Mouse (Mus musculus) adrenal gland, adult (tissue): ENCODE measurements around the gene Mllt1.

ENCODE experiments used
- DNase-seq, 2 experiments: peaks; one replicate each; pipeline ENCODE4 v3.0.0; 2022 to 2023; ENCODE audit warnings: low spot score in 1 of 2; ENCODE audit not compliant: inconsistent age in 2 of 2

Mllt1 gene

DNA sequence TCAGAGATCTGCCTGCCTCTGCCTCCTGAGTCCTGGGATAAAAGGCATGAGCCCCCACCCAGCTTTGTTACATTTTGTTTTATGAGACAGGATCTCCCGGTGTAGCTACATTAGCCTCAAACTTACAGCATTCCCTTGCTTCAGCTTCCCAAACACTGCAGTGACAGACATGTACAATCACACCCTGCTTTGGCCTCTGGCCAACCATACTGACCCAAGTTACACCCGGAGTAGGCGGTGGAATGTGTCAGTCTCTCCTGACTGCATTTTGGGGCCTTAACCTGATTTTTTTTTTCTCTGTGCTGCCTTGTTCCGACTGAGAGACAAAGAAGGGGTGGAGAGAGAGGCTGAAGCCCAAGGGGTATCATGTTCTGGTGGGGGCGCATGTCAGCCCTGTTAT is 50.9 kb downstream of the Mllt1 start:
- peak in 1 of 2 experiments; percentile 54 for DNase-seq

DNA sequence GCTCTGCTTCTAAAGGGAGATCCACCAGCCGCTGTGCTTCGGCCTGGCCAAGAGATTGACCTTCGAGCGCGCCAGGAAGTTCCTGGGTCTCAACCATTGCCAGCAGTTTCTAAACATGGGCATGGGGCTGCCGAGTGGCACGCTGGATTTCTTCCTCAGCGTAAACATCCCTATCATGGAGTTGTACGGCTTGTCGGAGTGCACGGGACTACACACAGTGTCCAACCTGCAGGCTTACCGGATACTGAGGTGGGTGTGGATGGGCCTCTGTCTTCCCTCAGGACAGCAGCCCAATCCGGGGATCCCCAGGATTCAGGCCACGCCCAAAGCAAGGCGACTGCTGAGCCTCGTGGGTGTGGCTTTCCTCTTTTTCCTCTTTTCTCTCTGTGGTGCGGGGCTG is 51.6 kb downstream of the Mllt1 start:
- DNase-seq, result peak; percentile 52 to 80

DNA sequence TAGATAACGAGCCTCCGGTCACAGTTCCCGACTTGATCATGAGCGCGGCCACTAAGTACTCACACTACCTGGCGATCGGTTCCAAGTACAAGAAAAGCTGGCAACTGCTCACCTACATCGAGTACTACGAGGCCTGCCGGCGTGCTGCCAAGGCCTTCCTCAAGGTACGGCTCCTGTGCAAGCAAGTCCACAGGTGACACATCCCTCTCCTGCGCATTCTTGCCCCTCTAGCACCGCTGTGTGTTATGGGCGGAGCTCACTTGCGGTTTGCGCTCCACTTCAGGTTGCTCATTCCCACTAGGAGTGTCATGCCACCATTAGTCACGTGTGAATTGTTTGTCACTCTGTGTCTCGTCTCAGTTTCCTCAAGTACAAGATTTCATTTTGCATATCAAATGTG is 57.8 kb downstream of the Mllt1 start:
- no peak for DNase-seq

DNA sequence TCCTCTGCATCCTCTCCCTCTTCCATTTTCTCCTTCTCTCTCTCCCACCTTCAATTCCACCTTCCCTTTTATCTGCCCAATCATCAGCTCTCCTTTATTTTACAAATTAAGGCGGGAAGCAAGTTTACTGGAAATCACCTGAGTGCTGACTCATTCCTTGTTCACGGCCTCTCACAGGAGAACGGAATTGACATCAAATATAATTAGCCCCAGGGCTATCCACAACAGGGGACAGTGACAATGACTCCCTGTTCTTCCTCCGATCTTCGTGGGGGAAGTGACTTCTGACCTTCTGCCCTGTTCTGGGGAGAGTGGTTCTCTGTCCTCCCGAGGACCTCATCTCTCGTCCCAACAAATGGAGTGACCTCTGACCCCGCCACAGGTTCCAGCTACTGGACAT is 58.2 kb downstream of the Mllt1 start:
- no peak for DNase-seq

DNA sequence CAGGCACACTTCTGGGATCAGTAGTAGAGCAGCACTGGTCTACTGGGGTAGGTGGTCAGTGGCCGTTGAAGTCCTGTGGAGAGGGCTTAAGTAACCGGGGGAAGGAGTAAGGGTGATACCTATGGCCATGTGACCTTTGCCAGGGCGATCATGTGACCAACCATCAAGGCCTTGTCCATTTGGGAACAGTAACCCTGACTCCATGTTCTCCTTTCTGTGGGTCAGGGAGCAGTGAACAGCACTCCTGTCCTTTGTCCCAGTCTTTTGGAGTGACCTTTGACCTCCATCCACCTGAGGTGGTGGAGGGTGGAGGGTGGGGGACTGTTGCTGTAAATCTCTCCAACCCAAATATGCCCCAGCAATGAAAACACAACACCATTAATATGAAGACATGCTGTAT is 58.8 kb downstream of the Mllt1 start:
- DNase-seq, result no peak

DNA sequence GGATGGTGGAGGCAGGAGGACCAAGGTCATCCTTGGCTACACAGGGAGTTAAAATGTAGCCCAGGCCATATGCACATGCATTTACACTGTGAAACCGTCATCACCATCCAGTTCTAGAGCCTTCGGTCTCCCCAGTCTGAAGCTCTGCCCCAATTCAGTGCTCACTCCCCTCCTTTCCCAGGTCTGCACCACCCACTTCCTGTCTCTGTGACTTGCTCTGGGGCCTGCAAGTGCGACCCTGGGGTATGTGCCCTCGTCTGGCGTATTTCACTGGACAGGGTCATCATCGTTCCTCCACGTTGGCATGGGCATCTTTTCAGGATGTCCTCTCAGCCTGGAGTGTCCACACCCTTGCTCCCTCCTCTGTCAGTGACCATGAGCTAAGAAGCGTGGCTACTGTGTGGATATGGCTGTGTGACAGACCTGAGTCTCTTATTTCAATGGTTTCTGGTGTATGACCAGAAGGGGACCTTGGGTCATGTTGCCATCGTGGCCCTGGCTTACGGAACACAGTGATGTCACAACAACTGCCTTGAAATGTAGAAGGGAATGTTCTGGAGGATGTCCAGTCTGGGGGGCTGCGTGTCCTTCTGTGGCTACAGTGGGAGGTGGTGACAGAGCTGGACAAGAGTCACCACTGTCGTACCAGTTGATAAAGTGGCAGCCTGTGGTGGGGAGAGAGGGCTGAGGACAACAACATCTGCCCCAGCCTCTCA is 60.1 kb downstream of the Mllt1 start, which contains the start of gene 1700061G19Rik:
TSS of gene 1700061G19Rik (plus strand) at position 542 of the 716 bp plus-strand sequence.
- DNase-seq, result peak; percentile 44 to 78

DNA sequence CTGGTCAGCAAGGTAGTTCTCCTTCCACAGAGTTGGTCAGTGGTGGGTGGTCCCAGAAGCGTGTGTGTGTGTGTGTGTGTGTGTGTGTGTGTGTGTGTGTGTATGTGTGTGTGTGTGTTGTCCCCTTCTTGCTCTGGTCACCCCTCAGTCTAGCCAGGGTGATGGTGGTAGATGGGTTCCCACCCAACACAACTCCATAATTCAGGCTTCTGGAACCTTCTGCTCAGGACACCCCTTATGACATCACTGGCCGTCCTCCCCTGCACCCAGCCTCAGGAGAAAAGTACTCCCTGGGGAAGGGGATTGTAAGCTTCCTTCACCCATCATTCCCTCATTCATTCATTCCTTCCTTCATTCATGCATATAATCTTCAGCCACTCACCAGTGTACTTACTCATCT is 61.0 kb downstream of the Mllt1 start, which contains the start of gene Acsbg2:
TSS of gene Acsbg2 (minus strand) at position 211 of the 400 bp plus-strand sequence.
- no peak for DNase-seq

DNA sequence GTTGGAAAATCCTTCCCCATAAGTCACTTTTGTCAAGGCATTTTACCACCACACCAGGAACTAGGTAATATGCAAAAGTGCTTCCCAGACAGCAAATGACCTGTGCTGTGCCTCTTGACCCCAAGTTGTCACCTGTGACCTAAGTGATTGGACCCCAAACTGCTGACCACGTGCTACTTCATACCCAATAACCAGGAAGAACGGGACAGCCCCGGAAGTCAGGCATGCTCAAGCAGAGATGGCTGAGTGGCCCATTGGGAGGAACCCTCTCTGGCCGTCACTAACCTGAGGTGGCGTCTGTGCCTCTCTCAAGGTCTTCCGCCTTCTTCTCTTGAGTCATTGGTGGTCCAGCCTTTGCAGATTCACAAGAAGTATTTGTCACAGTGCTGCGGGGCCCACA is 62.7 kb downstream of the Mllt1 start:
- DNase-seq, result no peak

DNA sequence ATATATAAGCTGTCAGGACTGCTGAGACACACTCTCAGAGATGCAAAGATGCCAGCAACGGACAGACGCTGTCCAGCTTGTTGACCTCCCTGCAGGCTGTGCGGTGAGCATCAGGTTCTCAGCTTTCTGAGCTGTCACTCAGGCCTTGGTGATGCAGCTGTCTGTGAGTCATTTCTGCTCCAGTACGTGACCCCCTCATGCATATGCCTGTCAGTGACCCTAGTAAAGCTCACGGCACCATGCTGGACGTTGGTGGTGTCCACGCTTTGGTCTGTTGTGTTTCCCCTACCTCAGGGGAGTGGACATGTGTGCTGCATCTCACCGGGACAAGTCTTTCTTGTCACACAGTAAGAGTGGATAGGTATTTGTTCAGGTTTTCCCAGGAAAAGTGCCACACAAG is 63.4 kb downstream of the Mllt1 start:
- DNase-seq, result no peak

DNA sequence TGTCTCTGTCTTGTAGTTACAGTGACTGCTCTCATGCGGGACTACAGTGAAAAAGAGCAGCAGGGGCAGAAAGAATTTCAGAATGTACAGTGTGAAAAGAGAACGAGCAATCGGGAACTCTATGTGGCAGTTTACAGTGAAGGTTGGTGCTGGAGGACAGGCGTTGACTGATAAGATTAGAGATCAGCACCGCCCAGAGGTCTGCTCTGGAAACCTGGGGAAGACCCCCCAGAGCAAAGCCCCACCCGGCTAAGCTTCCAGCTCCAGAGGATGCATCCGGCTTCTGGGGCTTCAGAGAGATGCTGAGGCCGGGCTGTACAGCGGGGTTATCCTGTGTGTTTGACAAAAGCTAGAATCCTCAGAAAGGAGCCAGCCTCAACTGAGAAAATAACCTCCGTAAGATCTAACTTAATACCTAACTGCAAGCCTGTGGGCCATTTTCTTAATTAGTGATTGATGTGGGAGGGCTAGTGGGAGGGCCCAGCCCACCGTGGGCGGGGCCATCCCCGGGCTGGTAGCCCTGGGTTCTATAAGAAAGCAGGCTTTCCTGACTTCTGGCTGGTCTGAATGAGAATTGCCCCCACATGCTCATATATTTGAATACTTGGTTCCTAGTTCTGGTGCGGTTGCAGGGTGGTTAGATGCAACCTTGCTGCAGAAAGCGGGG is 64.8 kb downstream of the Mllt1 start:
- DNase-seq, result no peak

DNA sequence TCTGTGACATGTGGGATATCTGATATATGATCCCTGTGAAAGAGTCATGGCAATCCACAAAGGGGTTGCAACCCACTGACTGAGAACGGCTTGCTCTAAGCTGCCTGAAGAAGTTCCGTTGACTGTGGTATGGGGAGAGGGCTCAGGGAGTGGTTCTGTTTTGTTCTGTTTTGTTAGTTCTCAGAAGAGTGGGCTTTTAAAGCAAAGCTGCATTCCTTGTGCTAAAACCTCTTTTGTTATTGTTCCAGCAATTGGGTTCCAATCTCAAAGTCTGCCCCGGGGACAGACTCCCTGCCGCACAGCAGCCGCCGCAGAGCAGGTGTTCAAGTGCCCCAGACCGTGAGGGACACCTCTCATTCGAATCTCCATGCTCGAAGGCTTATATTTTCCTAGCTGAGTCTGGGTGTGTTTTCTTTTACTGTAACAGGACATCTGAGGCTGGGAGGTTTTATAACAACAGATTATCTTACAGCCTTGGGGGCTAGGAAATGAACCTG is 65.7 kb downstream of the Mllt1 start:
- no peak for DNase-seq

DNA sequence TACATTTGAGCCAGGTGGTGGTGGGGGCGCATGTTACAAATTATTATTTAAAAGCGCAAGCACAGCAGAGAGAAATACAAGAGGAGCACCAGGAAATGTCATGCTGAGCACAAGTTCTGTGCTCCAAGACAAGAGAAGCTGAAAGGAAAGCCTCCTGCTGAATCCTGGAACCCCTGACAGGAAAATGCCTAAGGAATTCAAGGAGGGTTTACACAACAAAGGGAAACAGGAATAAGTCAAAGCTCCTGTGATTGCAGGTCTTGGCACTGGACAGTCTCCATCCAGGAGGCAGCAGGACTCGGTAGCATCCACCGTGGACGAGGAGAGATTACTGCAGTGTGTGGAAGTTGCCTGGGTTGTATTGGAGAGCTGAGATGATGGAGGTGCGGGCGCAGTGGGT is 69.1 kb downstream of the Mllt1 start:
- DNase-seq, result no peak

DNA sequence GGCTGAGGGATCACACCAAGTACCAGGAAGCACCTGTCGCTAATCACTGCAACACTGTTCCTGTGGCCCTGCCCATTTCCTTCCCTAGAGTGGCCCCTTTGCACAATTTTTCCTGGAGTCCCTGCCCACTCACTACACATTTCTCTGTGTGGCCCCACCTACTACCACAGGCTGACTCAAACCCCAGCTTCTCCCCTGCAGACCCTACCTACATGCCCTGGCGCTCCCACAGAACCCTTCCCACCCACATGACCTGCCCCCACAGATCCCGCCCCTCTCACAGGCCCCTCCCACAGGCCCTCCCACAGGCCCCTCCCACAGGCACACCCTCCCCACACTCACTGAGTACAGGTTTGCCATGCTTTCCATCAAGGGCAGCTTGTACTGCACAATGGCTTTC is 74.0 kb downstream of the Mllt1 start:
- no peak for DNase-seq

DNA sequence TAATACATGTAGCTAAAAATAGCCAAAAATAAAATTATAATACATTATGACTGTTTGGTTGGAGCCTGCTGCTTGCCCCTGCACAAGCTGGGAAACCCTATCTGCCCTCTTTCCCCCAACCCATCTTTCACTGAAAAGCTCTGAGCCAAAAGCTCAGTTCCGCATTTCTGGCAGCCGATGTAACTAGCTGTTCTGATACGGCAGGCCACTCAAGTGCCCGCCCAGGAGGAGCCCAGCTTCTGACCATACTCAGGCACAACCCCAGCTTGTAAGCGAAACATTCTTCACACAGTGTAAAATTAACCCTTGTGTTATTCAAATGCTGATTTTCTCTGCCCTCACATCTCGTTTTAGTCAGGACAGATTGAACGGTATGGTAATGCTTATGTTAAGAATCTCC is 76.3 kb downstream of the Mllt1 start:
- DNase-seq, result no peak

DNA sequence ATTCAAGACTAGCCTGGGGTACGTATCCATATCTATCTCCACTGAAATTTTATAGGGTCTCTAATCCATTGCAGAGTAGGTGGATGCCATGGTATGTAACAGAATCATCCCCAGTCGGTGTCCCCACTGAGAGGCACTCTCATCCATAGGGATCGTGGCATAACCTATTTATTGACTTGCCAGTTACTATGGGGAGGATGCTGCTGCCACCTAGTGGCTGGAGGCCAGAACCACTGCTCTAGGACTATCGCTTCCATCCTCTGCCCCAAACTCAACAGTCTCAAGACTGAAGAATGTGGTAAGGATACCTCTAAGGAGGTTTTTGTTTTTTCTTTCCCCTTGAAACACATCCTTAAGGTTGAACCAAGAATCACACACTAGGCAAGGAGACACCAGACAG is 77.0 kb downstream of the Mllt1 start:
- DNase-seq, result peak; percentile 67 to 89

DNA sequence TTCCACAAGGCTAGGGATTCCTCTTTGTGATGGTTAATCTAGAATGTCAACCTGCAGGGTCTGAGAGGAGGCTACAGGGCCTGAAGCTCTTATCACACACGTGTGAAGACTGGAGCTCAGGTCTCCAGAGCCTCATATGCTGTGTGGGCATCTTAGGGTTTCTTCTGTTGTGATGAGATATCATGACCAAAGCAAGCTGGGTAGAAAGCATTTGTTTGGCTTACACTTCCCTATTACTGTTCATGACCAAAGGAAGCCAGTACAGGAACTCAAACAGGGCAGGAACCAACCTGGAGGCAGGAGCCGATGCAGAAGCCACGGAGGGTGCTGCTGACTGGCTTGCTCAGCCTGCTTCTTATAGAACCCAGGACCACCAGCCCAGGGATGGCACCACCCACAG is 79.8 kb downstream of the Mllt1 start:
- DNase-seq, result no peak

DNA sequence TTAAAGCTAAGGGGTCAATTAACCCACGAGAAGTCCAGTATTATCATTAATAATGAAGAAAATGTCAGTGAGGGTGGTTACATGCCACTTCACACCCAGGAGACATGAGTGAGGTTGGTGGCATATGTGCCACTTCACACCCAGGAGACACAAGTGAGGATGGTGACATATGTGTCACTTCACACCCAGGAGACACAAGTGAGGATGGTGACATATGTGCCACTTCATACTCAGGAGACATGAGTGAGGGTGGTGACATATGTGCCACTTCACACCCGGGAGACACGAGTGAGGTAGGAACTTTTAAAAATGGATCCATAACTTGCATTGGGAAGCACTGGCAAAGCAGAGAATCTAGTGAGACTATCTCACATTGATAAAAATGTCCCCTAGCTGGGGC is 84.0 kb downstream of the Mllt1 start:
- no peak for DNase-seq

DNA sequence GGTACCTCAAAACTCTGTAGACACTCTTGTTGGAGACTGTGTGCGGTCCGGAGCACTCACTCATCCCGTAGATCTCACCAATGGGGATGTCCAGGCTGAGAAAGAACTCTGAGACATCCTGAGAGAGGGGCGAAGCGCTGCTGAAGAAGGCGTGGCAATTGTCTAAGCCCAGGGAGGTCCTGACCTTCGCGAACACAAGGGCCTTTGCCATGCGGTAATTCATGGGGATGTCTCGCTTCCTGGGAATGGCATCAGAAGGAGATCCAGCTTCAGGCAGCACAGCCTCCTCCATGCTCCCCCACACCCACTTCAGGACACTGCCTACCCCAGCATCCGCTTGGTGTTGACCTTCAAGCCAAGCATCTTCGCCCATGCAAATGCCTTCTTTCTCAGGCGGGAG is 85.5 kb downstream of the Mllt1 start:
- no peak for DNase-seq

DNA sequence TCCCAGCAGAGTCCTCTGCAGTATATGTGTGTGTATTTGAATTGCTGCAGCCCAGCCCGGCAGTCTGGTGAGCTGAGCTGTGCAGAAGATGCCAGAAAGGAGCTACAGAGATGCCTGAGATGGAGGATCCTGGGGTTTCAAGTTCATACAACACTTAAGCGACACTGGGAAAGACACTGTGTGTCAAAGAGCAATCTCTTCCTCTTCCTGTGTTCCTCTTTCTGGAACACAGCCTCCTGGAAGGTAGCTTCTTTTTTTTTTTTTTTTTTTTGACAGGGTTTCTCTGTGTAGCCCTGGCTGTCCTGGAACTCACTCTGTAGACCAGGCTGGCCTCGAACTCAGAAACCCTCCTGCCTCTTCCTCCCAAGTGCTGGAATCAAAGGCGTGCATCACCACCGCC is 86.4 kb downstream of the Mllt1 start:
- DNase-seq, result no peak

DNA sequence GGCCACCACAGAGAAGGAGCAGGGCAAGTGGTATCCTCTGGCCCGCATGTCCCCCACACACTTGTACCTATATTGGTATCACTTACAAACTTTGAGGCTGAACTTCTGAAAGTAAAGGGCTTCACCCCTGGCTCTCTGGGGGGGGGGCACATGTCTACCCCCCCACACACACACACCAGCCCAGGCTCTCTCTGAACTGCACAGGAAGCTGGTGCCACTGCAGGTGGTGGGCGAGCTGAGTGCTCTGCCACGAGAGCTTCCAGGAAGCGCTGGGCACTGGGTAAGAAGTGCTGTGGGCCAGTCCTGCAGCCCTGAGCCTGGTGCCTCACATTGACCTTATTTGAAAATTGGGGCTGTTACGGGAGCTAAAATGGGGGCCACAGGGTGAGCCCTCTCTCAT is 91.5 kb downstream of the Mllt1 start:
- DNase-seq, result no peak
